Mouse (Mus musculus) kidney, adult 2 months (tissue): ENCODE measurements around the gene Kcnc2. TPM values are rescaled to one million over a fixed set of nuclear protein-coding genes. Genes with fewer than 3 reads are reported as not detected.

ENCODE experiments used
- DNase-seq: peaks from one replicate; pipeline ENCODE4 v3.0.0; 2021
- H3K27ac ChIP-seq: fragments of 200-500 bp; 2 replicates; pipeline ENCODE4 v1.5.1; 2012; ENCODE audit warnings: low read depth, low read length, control low read depth, inconsistent platforms; ENCODE audit not compliant: insufficient read depth
- H3K27me3 ChIP-seq: fragments of 200-500 bp; replicated peaks from 2 replicates; pipeline ENCODE4 v1.6.1; 2012; ENCODE audit warnings: mild to moderate bottlenecking, moderate library complexity, low read length, inconsistent platforms; ENCODE audit not compliant: control insufficient read depth, insufficient read depth
- H3K36me3 ChIP-seq: fragments of 200-500 bp; 2 replicates; pipeline ENCODE4 v1.6.1; 2012; ENCODE audit warnings: mild to moderate bottlenecking, moderate library complexity, low read length, inconsistent platforms; ENCODE audit not compliant: control insufficient read depth, insufficient read depth
- H3K4me1 ChIP-seq: fragments of 200-500 bp; 2 replicates; pipeline ENCODE4 v1.6.1; 2011; ENCODE audit warnings: low read length; ENCODE audit not compliant: control insufficient read depth, insufficient read depth
- H3K4me3 ChIP-seq: fragments of 200-500 bp; 2 replicates; pipeline ENCODE4 v1.5.1; 2011; ENCODE audit warnings: mild to moderate bottlenecking, low read depth, low read length, control low read depth; ENCODE audit not compliant: insufficient read depth
- CTCF ChIP-seq: fragments of 200-500 bp; conservative IDR thresholded peaks from 2 replicates; pipeline ENCODE4 v1.5.1; 2011; ENCODE audit warnings: low read depth, mild to moderate bottlenecking, control low read depth, low read length, moderate library complexity, mixed read lengths; ENCODE audit not compliant: insufficient read depth, insufficient read length
- POLR2A ChIP-seq: fragments of 200-500 bp; IDR thresholded peaks from one replicate; pipeline ENCODE4 v1.6.1; 2011; ENCODE audit warnings: low read depth, low read length, control low read depth
- WGBS: fragments of 180-500 bp; shearing (Covaris S2); methylation state at CpG from one replicate; pipeline ENCODE4 v1.1.7; 2018; 5-methylcytosine and 5-hydroxymethylcytosine counted together
- polyA plus RNA-seq: library from polyadenylated mRNA; depleted of rRNA; stranded (reverse); fragments of >200 nt; gene quantifications from 2 replicates; pipeline ENCODE4 v1.2.3, GENCODE M21; 2012

Kcnc2 gene
- polyA plus RNA-seq, 1 experiment: 1.4 TPM

- TF ChIP-seq CTCF: no peak
- no peak for TF ChIP-seq POLR2A
- WGBS: 85% methylated on average over 5 of the region's 5 CpGs
- no peaks in the 10 kb centered on the region for H3K27me3 ChIP-seq
- H3K4me3 ChIP-seq: no peak overlapping the region
- no peaks in the 10 kb centered on the region for H3K4me1 ChIP-seq
- DNase-seq: no peak
- H3K36me3 ChIP-seq: no peaks in the 10 kb centered on the region
- no peak overlapping the region for H3K27ac ChIP-seq
Observed at GRCm38 (mm10) chr10:112450910-112451309, 180.0 kb downstream of the Kcnc2 start.

- H3K27me3 ChIP-seq: no peaks in the 10 kb centered on the region
- no peak overlapping the region for H3K4me3 ChIP-seq
- no peaks in the 10 kb centered on the region for H3K4me1 ChIP-seq
- no peak for TF ChIP-seq CTCF
- no peak for TF ChIP-seq POLR2A
- DNase-seq: no peak
- H3K27ac ChIP-seq: no peak overlapping the region
- no peaks in the 10 kb centered on the region for H3K36me3 ChIP-seq
- 80% methylated on average over 6 of the region's 6 CpGs for WGBS
Observed at GRCm38 (mm10) chr10:112468689-112469384, 197.9 kb downstream of the Kcnc2 start.

- Histone ChIP-seq H3K36me3 (no peaks in the 10 kb centered on the region), H3K27ac (no peak overlapping the region), H3K4me3 (no peak overlapping the region), H3K4me1 (no peaks in the 10 kb centered on the region), H3K27me3 (no peaks in the 10 kb centered on the region)
- TF ChIP-seq CTCF: no peak
- no peak for TF ChIP-seq POLR2A
- 84% methylated on average over 6 of the region's 6 CpGs for WGBS
- no peak for DNase-seq
Observed at GRCm38 (mm10) chr10:112474122-112474810, 203.3 kb downstream of the Kcnc2 start.

- Histone ChIP-seq H3K4me3 (no peak overlapping the region), H3K27ac (no peak overlapping the region), H3K36me3 (no peaks in the 10 kb centered on the region), H3K4me1 (no peaks in the 10 kb centered on the region), H3K27me3 (no peaks in the 10 kb centered on the region)
- TF ChIP-seq CTCF (no peak), POLR2A (no peak)
- no peak for DNase-seq
- WGBS: 80% methylated on average over 2 of the region's 2 CpGs
Observed at GRCm38 (mm10) chr10:112481461-112481860, 210.5 kb downstream of the Kcnc2 start.

- no peak for TF ChIP-seq POLR2A
- TF ChIP-seq CTCF: no peak
- Histone ChIP-seq H3K27ac (no peak overlapping the region), H3K27me3 (no peaks in the 10 kb centered on the region), H3K4me3 (no peak overlapping the region), H3K4me1 (no peaks in the 10 kb centered on the region), H3K36me3 (no peaks in the 10 kb centered on the region)
- no peak for DNase-seq
- 80% methylated on average over 9 of the region's 9 CpGs for WGBS
Observed at GRCm38 (mm10) chr10:112481921-112482607, 211.1 kb downstream of the Kcnc2 start.

- Histone ChIP-seq H3K4me3 (no peak overlapping the region), H3K27me3 (no peaks in the 10 kb centered on the region), H3K4me1 (no peaks in the 10 kb centered on the region), H3K36me3 (no peaks in the 10 kb centered on the region), H3K27ac (no peak overlapping the region)
- WGBS: 82% methylated on average over 11 of the region's 11 CpGs
- no peak for DNase-seq
- TF ChIP-seq POLR2A: no peak
- no peak for TF ChIP-seq CTCF
Observed at GRCm38 (mm10) chr10:112484387-112485105, 213.6 kb downstream of the Kcnc2 start.
